Mouse (Mus musculus) midbrain, embryonic 14.5 days (tissue): ENCODE measurements around the gene Snrpc. TPM values are rescaled to one million over a fixed set of nuclear protein-coding genes. Genes with fewer than 3 reads are reported as not detected.

ENCODE experiments used
- ATAC-seq: fragments of 200-750 bp; cut with Nextera tagmentation; 2 replicates; pipeline ENCODE4 v1.8.0; 2017; ENCODE audit warnings: moderate number of reproducible peaks, moderate library complexity; ENCODE audit not compliant: low FRiP score, low TSS enrichment
- DNase-seq: peaks from one replicate; pipeline ENCODE4 v3.0.0-alpha.2; 2015
- H3K27ac ChIP-seq: fragments of 300-500 bp; sonication (generic); replicated peaks from 2 replicates; pipeline ENCODE4 v1.5.1; 2014; ENCODE audit warnings: mild to moderate bottlenecking, low read depth, low read length, moderate library complexity
- H3K27me3 ChIP-seq: fragments of 300-500 bp; sonication (generic); 2 replicates; pipeline ENCODE4 v1.6.1; 2014; ENCODE audit warnings: low read length, control low read depth, mixed read lengths; ENCODE audit not compliant: control insufficient read depth, insufficient read depth
- H3K36me3 ChIP-seq: fragments of 300-500 bp; sonication (generic); 2 replicates; pipeline ENCODE4 v1.6.1; 2014; ENCODE audit warnings: low read length, control low read depth; ENCODE audit not compliant: control insufficient read depth, insufficient read depth
- H3K4me1 ChIP-seq: fragments of 300-500 bp; sonication (generic); 2 replicates; pipeline ENCODE4 v1.6.1; 2014; ENCODE audit warnings: mild to moderate bottlenecking, antibody characterized with exemption, low read length, control low read depth; ENCODE audit not compliant: control insufficient read depth, insufficient read depth
- H3K4me2 ChIP-seq: fragments of 300-500 bp; sonication (generic); 2 replicates; pipeline ENCODE4 v1.6.1; 2014; ENCODE audit warnings: mild to moderate bottlenecking, low read length, moderate library complexity
- H3K4me3 ChIP-seq: fragments of 300-500 bp; sonication (generic); replicated peaks from 2 replicates; pipeline ENCODE4 v1.5.1; 2014; ENCODE audit warnings: low read depth, low read length
- H3K9ac ChIP-seq: fragments of 300-500 bp; sonication (generic); replicated peaks from 2 replicates; pipeline ENCODE4 v1.6.1; 2014; ENCODE audit warnings: mild to moderate bottlenecking, low read length, moderate library complexity
- H3K9me3 ChIP-seq: fragments of 300-500 bp; sonication (generic); 2 replicates; pipeline ENCODE4 v1.6.1; 2016; ENCODE audit warnings: low read length, control low read depth, mixed read lengths; ENCODE audit not compliant: control insufficient read depth
- WGBS: fragments of 180-500 bp; shearing (Covaris S2); extraction: QIAGEN DNeasy Blood & Tissue Kit; methylation state at CpG from one replicate; pipeline ENCODE4 v1.1.7; 2014; 5-methylcytosine and 5-hydroxymethylcytosine counted together
- polyA plus RNA-seq: library from polyadenylated mRNA; unstranded; fragments of >200 nt; fragmentation: Nextera tagmentation; extraction: Ambion mirVana; gene quantifications from 2 replicates; pipeline ENCODE4 v1.2.1, GENCODE M21; 2014

The Snrpc gene
- polyA plus RNA-seq, 1 experiment from 2014 or later, result 240 TPM

DNA sequence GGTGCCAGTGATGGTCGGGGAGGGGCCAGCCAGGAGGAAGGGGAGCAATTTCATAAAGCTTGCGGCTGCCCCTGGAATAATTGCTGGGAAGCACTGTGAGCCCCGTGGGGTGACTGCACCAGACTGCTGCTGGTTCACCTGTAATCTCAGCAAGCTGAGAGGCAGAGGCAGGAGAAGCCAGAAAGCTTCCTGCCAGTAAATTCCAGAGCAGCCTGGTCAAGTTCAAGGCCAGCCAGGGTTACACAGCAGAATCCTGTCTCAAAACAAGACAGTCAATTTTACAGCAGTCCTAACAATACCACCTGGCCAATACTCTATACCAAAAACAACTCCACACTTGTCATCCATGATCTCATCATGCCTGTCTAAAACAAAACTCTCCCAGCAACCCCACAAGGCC lies 26.0 kb upstream of the Snrpc start:
- Histone ChIP-seq H3K27me3 (no peaks in the 10 kb centered on the region), H3K9me3 (no peaks in the 10 kb centered on the region), H3K36me3 (no peaks in the 10 kb centered on the region), H3K4me1 (no peaks in the 10 kb centered on the region), H3K9ac (no peak overlapping the region), H3K4me2 (no peak overlapping the region), H3K27ac (no peak overlapping the region), H3K4me3 (no peak overlapping the region)
- DNase-seq (no peak), ATAC-seq (no peak)
- 82% methylated on average over 3 of the region's 3 CpGs for WGBS

DNA sequence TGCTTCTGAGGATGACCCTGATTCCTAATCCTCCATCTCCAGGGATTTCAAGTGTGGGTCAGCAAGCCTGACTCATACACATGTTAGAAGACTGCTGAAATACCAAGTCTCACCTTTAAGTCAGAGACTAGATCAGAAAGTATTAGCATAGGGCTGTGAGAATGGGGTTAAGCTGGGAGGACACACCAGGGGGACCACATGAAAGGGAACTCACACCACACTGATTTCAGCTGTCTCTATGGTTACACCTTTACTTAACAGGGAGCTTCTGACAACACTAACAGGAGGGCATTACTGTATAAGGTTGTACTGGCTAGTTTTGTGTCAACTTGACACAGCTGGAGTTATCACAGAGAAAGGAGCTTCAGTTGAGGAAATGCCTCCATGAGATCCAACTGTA lies 23.3 kb upstream of the Snrpc start:
- H3K4me1 ChIP-seq, result peaks cover 19% of the 10 kb centered on the region
- no peaks in the 10 kb centered on the region for H3K9me3 ChIP-seq
- H3K27me3 ChIP-seq, result no peaks in the 10 kb centered on the region
- H3K9ac ChIP-seq, result no peak overlapping the region
- no peak overlapping the region for H3K27ac ChIP-seq
- ATAC-seq, result no peak
- DNase-seq, result no peak
- no peak overlapping the region for H3K4me3 ChIP-seq
- no peaks in the 10 kb centered on the region for H3K36me3 ChIP-seq
- no peak overlapping the region for H3K4me2 ChIP-seq

DNA sequence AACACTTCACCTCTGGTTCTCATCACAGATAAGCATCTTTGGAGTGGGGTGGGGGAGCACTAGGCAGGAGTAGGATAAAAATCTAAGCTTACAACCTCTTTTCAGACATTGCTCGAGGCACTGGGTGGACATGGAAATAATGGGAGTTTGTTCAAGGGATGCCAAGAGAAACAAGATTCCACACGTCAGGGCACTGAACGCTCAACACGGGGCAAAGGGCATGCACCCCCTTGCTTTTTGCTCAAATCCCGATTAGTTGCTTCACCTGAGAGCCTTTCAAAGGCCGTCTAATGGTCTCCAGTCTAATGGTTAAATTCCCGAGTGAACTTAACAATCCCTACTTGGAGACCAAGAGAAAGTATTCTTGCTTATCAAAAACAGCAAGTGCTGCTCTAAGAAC lies 18.9 kb upstream of the Snrpc start:
- Histone ChIP-seq H3K27me3 (no peaks in the 10 kb centered on the region), H3K9ac (peak overlapping the region; percentile 85), H3K9me3 (no peaks in the 10 kb centered on the region), H3K4me3 (peak overlapping the region; percentile 79), H3K27ac (no peak overlapping the region), H3K36me3 (no peaks in the 10 kb centered on the region), H3K4me2 (peak overlapping the region; percentile 92), H3K4me1 (peaks cover 24% of the 10 kb centered on the region)
- DNase-seq (no peak), ATAC-seq (no peak)
- WGBS, result 27% methylated on average over 7 of the region's 7 CpGs

GRCm38 (mm10) chr17:27819521-27819970 lies 18.4 kb upstream of the Snrpc start:
- peak overlapping the region; percentile 79 for H3K4me3 ChIP-seq
- H3K9ac ChIP-seq, result peak overlapping the region; percentile 85
- peak overlapping the region; percentile 85 for H3K27ac ChIP-seq
- peak overlapping the region; percentile 92 for H3K4me2 ChIP-seq
- H3K36me3 ChIP-seq, result no peaks in the 10 kb centered on the region
- H3K9me3 ChIP-seq, result no peaks in the 10 kb centered on the region
- peak; percentile 23 for DNase-seq
- under 1% methylated on average over 20 of the region's 20 CpGs for WGBS
- ATAC-seq, result no peak
- H3K4me1 ChIP-seq, result peaks cover 24% of the 10 kb centered on the region
- H3K27me3 ChIP-seq, result no peaks in the 10 kb centered on the region

DNA sequence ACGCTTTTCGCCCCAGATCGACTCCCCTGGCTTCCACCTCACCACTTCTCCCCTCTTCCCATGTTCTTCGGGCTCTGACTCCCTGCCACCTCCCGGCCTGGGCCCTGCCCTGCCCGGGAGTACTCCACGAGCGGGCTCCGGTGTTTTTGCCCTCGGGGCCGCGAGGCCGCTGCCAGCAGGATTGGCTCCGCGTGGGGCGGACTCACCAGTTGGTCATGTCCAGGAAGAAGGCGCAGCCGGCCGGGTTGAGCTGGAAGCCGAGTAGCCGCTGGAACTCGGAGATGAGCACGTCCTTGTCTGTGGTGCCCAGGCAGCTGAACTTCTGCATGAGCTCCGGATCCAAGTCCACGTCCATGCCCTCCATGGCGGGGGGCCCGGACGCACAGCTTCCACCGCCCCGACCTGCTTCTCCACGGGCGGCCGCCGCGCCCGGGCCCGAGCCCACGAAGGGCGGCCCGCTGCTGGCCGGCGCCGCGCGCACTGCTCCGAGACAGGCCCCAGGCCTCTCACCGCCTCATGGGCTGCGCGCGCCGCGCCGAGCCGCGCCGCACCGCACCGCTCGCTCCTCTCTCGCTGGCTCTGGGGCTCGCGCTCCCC lies 17.9 kb upstream of the Snrpc start:
- peak overlapping the region; percentile 79 for H3K4me3 ChIP-seq
- ATAC-seq (peak; percentile 85), DNase-seq (no peak)
- peak overlapping the region; percentile 92 for H3K4me2 ChIP-seq
- peak overlapping the region; percentile 85 for H3K27ac ChIP-seq
- H3K27me3 ChIP-seq, result no peaks in the 10 kb centered on the region
- peak overlapping the region; percentile 85 for H3K9ac ChIP-seq
- 1% methylated on average over 60 of the region's 62 CpGs for WGBS
- no peaks in the 10 kb centered on the region for H3K36me3 ChIP-seq
- peaks cover 24% of the 10 kb centered on the region for H3K4me1 ChIP-seq
- H3K9me3 ChIP-seq, result no peaks in the 10 kb centered on the region

GRCm38 (mm10) chr17:27820568-27821406 lies 17.2 kb upstream of the Snrpc start, which contains the start of gene D17Wsu92e:
Gene D17Wsu92e (minus strand): TSS chr17:27820648.
- DNase-seq, result peak; percentile 100
- WGBS, result 1% methylated on average over 55 of the region's 56 CpGs

GRCm38 (mm10) chr17:27821407-27822338 lies 16.3 kb upstream of the Snrpc start:
- no peak for DNase-seq
- Histone ChIP-seq H3K36me3 (no peaks in the 10 kb centered on the region), H3K9me3 (no peaks in the 10 kb centered on the region), H3K27ac (peak overlapping the region; percentile 85), H3K4me1 (peaks cover 24% of the 10 kb centered on the region), H3K9ac (peak overlapping the region; percentile 73), H3K4me2 (peak overlapping the region; percentile 77), H3K4me3 (peak overlapping the region; percentile 79; the same call in 1 of the 2 replicates), H3K27me3 (no peaks in the 10 kb centered on the region)
- ATAC-seq, result no peak
- 71% methylated on average over 9 of the region's 9 CpGs for WGBS

More at GRCm38 (mm10) chr17:27820568-27821406, 17.2 kb upstream of the Snrpc start, which contains the start of gene D17Wsu92e:
- Histone ChIP-seq H3K4me3 (peak within 1 kb of the TSS; percentile 79), H3K9me3 (no peaks in the 10 kb centered on the region), H3K4me2 (peak within 1 kb of the TSS; percentile 92), H3K9ac (peak within 1 kb of the TSS; percentile 85), H3K36me3 (no peaks in the 10 kb centered on the region), H3K27ac (peak within 1 kb of the TSS; percentile 85), H3K4me1 (peaks cover 24% of the 10 kb centered on the region), H3K27me3 (no peaks in the 10 kb centered on the region)
- peak; percentile 97 for ATAC-seq

GRCm38 (mm10) chr17:27823142-27823905 lies 14.6 kb upstream of the Snrpc start:
- Histone ChIP-seq H3K27me3 (no peaks in the 10 kb centered on the region), H3K36me3 (no peaks in the 10 kb centered on the region), H3K9ac (no peak overlapping the region), H3K4me1 (peaks cover 18% of the 10 kb centered on the region), H3K27ac (no peak overlapping the region), H3K4me3 (no peak overlapping the region), H3K4me2 (no peak overlapping the region), H3K9me3 (no peaks in the 10 kb centered on the region)
- ATAC-seq (no peak), DNase-seq (no peak)
- 81% methylated on average over 9 of the region's 9 CpGs for WGBS
